Mouse (Mus musculus): ENCODE data around the gene Tube1.
"Not testable (repeated sequence)": the region's sequence is repeated elsewhere in the genome, so short reads cannot be mapped to it uniquely, and the experiment has no call there.

The Tube1 gene

DNA sequence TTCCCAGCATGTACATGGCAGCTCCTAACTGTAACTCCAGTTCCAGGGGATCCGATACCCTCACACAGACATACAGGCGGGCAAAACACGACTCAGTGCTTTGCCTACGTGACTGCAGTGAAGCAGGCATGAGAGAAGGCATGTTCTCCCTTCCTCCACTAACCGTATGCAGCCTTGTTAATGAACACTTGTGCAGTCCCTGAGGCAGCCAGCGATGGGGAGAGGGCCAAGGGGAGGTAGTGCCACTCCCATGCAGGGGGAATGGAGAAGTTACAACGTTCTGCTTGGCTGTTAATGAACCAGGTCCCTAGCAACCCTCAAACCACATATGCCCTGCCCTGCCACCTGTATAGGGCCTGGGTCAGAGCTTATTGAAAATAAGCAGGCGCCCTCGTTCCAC, 35.9 kb downstream of the Tube1 start:
- DNase-seq (ENCODE audit: low spot score) = no peak

DNA sequence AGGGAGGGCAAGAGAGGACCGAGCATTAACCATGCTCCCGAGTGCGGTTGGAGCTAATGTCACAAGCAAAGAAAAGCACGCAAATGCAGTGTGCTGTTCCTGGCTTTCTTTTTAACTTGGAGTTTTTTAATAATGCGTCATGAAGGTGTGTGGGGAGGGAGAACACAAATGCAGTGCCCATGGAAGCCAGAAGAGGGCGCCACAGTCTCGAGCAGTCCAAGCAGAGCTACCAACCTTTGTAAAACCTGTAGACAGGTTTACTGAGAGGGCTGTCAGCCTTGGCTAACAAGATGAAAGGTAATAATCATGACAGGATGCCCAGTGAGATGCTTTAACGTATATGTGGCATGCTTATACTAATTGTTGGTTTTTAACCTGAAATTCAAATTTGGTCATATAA, 36.4 kb downstream of the Tube1 start:
- DNase-seq (ENCODE audit: low spot score) = peak; percentile 89

DNA sequence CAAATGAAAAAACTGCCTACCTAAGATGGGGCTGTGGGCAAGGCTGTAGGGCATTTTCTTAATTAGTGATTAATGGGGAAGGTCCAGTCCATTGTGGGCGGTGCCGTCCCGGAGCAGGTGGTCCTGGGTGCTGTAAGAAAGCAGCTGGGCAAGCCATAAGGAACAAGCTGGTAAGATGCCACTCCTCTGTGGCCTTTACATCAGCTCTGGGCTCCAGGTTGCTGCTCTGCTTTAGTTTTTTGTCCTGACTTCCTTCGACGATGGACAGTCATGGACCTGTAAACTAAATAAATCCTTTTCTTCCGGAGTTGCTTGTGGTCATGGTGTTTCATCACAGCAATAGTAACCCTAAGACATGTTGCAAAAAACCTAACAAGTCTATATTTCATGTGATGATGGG, 36.9 kb downstream of the Tube1 start:
- DNase-seq (ENCODE audit: low spot score) = no peak

DNA sequence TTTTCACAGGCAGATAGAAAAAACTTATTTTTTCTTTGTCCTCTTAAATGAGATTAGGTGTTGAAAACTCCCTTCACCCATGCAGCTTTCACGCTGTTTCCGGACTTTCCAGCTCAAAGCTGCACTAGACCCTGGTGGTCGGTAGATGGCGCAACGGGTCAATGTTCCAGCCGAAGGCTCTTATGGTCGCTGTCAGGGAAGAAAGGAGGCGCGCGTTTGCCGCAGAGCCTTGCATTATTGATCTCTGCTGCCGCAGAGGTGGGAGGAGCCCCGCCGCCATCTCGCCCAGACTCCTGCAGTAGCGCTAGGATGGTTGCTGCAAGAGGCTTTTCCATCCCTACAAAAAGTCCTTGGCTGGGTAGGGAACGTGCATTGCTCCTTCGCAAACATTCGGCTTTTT, 37.4 kb downstream of the Tube1 start:
- peak; percentile 94 for DNase-seq (ENCODE audit: low spot score)

DNA sequence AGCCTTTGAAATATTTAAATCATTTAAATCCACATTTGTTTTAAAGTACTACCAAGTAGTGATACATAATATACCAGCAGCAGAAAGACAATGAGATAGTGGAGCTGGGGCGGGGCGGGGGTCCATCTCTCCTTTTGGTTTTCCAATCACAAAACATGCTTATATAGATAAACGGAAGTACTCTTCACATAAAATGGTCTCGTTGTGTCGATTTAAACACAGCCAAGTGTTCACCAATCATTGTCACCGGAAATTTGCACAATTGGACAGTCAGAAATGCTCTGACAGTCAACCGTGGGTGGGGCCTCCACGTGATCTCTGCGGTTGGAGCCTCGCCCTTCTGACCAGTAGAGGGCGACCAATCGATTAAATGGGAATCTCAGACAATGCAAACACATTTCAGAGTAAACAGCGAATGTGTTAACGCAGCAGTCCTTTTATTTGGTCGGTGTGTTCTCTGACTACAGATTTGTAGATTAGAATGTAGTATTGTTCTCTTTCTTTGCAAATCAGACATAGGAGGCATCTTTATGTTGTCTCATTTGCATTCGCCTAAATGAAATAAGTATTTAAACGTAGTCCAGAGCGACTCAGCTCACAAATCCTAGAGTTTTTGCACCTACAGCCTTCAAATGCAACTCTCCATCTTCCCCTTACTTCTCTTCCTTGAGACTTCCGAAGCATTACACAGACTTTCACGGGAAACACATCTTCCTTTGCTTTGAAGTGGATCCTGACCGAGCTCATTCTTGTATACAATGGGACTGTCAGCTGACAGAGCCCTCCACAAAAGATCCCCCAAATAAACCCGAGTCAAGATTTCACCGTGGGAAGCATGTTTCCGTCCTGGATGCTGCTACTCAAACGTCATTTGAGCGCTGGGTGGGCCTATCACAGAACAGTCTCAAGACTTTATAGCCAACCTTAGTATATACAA, 38.1 kb downstream of the Tube1 start:
- peak; percentile 86 for DNase-seq (ENCODE audit: low spot score)

DNA sequence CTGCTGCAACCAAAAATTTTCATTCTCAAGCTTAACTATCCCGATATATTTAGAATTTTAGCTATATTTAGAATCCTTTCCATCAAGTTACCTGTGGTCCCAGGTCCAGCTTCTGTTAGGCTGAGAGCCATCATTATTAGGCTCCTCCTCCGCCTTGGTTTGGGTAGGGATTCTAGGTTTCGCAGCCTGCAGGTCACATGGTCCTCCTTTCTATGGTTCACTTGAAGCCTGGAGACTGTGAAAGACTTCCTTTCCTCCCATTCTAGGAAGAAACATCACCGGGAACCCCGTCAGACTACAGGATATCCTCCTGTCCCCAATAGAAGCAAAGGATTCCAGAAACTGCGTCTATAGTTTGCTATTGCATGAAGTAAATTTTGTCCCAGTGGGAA, 38.8 kb downstream of the Tube1 start:
- no peak for DNase-seq (ENCODE audit: low spot score)

DNA sequence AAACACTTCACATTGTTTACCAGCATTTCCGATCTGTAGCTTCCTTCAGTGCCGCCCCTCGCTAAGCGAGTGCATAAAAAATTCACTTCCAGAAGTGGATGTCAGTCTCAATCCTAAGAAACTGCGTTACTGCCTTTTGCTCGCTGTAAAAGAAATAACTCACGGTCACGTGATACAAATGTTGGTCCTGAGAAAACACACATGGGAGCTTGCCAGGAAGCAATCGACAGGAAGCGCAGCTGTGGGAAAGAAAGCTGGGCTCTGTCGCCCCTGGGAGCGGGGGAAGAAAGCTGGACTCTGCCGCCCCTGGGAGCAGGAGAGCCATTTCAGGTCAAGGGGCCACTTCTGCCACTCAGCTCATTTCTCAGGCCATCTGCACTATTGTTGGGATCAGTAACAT, 39.3 kb downstream of the Tube1 start:
- no peak for DNase-seq (ENCODE audit: low spot score)

DNA sequence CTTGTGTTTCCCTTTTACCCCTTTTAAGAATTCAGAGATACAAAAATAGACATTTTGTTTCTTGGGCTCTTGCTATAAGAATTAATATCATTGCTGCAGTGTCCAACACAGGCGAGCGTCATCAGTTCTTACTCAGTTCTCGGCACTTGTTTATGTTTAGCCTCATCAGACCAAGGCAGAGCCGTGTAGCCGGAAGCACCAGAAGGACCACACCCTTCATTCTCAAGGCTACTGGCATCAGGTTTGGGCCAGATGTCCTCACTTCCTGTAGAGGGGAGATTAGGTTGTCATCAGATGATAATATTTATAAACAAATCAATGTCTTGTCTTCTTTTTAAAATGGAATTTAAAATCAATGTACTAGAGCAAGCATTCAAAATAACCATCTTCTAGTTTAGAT, 43.2 kb downstream of the Tube1 start:
- DNase-seq (ENCODE audit: low spot score) = no peak

DNA sequence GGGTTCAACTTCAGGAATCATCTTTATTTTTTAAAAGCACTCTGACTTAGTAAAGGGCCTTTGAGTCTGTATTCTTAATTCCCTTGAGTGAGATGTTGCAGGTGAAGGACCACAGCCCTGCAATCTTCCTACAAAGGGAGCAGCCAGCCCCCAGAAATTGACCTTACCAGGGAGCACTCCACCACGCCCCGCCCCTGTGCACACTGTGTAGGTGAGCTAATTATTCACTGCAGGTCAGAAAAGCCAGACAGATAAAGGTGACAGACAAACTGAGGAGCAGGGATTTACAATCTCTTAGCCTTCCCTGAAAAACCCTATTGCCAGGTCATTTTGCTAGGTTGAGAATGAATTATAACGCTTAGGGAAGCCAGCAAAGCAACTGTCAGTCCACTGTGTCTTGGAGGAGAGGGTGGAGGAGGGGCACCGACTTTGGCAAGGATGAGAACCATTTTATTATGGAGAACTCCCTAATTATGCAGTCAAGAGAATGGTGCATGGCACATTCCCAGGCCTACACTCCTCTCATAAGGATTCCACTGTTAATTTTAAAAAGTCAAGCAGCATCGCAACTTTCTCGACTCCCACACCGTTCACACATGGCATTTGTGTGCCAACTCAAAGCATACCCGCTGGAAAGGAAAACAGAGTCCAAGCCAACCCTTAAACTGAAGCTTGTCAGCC, 51.2 kb downstream of the Tube1 start:
- DNase-seq (ENCODE audit: low spot score) = no peak

DNA sequence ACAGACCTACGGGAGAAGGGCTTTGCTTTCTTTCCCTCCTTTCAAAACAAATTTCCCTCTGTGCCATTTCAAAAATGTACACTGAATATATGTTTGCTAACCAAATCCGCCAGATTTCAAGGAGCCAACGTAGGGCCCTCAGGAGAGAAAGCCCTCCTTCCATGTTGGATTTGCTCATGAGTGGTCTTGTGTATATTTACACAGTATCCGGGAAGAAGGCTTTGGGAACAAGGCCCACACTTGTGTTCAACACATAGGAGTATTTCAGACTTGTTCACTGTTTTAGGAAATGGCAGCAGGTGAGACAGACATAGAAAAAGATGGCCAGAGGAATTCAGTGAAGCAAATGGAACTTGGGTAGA, 51.8 kb downstream of the Tube1 start:
- DNase-seq (ENCODE audit: low spot score) = no peak

DNA sequence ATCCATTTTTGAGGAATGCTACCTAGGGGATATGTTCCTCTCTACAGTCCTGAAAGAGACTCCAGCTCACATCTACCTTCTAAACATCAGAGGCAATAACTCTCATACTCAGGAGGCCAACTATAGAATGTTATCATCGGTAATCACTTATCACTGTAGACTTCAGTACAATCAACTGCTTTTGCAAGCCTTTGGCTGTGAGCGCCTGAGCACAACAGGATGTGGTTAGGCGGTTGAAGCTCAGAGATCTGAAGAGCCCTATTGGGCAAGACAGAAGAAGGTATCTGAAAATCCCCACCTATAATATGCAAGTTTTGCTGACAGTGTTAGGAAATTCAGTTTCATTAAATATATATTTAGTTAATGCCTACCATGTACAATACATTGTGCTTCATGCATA, 58.9 kb downstream of the Tube1 start:
- no peak for DNase-seq (ENCODE audit: low spot score)

DNA sequence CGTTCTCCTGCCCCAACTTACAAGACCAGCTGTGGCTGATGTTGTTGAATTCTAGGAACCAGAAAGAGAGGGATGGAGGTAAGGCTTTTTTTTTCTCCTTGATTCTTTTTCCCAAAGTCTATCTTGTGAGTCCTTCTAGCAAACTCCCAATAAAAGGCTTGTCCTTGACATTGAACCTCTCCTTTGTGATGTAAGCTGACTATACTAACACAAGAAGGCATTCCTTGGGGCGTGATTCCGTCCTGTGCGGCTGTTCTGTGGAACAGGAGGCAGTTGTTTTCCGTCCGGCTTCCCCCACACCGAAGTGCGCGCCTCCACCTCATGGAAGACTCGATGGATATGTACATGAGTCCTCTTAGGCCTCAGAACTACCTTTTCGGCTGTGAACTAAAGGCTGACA, 64.4 kb downstream of the Tube1 start:
- DNase-seq (ENCODE audit: low spot score) = not testable (repeated sequence)

Data from testis, postnatal 10 days (tissue).